Mouse (Mus musculus): ENCODE measurements around the gene Cpa1. TPM values are rescaled to one million over a fixed set of nuclear protein-coding genes. Genes with fewer than 3 reads are reported as not detected.

Cpa1 gene
- polyA plus RNA-seq, 1 experiment from 2014 or later, result 0.61 TPM

DNA sequence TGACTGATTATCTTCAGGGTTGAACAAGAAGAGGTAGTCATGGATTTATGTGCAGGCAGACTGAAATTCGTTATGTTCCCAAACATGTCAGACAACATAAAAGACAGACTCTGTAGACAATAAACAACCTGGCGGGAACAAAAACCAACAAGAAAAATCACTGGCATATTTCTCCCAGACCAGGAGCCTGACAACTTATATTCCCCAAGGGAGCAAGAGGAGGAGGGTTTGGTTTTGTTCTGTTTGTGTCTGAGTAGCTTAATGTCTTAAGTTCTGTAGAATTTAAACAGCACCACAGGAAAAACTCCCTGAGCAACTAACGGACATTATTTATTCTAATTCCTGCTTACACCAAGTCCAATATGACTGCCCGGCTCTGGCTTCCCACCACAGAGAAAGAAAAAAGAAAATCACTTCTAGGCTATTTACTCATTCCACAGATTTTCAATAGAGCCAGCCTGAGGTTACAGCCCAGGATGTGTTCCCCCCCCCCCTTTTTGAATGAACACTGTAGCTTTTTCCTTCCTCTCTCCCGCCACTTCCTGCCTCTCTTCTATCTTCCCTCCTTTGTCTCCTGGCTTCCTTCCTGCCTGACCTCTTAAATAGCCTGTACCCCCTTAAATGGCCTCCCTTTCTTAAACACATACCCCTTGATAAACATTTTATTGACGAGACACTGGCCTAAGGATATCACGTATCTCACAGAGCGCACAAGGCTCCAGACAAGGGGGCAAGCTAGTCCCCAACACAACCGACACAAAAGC lies 13.6 kb downstream of the Cpa1 start:
- H3K4me1 ChIP-seq (ENCODE audit: control insufficient read depth, insufficient read depth, low read length), result peaks cover 25% of the 10 kb centered on the region
- no peaks in the 10 kb centered on the region for H3K27me3 ChIP-seq (ENCODE audit: control insufficient read depth, insufficient read depth, low read length)
- no peak overlapping the region for H3K4me3 ChIP-seq (replicated peaks; ENCODE audit: low read depth, low read length)
- no peak overlapping the region for H3K9ac ChIP-seq (replicated peaks; ENCODE audit: low read length)
- WGBS, result 68% methylated on average over 9 of the region's 9 CpGs
- no peak for ATAC-seq (ENCODE audit: low FRiP score, low TSS enrichment)
- H3K4me2 ChIP-seq (ENCODE audit: low read length), result no peak overlapping the region
- no peaks in the 10 kb centered on the region for H3K36me3 ChIP-seq (ENCODE audit: control insufficient read depth, insufficient read depth, low read length)
- peak overlapping the region; percentile 68 for H3K27ac ChIP-seq (replicated peaks; ENCODE audit: low read depth, low read length)
- no peak for DNase-seq
- no peaks in the 10 kb centered on the region for H3K9me3 ChIP-seq (ENCODE audit: control insufficient read depth, low read length)

GRCm38 (mm10) chr6:30653518-30653917 lies 14.5 kb downstream of the Cpa1 start:
- H3K4me3 ChIP-seq (replicated peaks; ENCODE audit: low read depth, low read length), result no peak overlapping the region
- no peak overlapping the region for H3K4me2 ChIP-seq (ENCODE audit: low read length)
- DNase-seq (no peak), ATAC-seq (ENCODE audit: low FRiP score, low TSS enrichment) (no peak)
- WGBS, result 85% methylated on average over 6 of the region's 6 CpGs
- no peaks in the 10 kb centered on the region for H3K9me3 ChIP-seq (ENCODE audit: control insufficient read depth, low read length)
- peaks cover 25% of the 10 kb centered on the region for H3K4me1 ChIP-seq (ENCODE audit: control insufficient read depth, insufficient read depth, low read length)
- no peaks in the 10 kb centered on the region for H3K27me3 ChIP-seq (ENCODE audit: control insufficient read depth, insufficient read depth, low read length)
- no peaks in the 10 kb centered on the region for H3K36me3 ChIP-seq (ENCODE audit: control insufficient read depth, insufficient read depth, low read length)
- no peak overlapping the region for H3K9ac ChIP-seq (replicated peaks; ENCODE audit: low read length)
- H3K27ac ChIP-seq (replicated peaks; ENCODE audit: low read depth, low read length), result peak overlapping the region; percentile 79

- Histone ChIP-seq H3K4me2 (ENCODE audit: low read length) (no peak overlapping the region), H3K4me3 (replicated peaks; ENCODE audit: low read depth, low read length) (no peak overlapping the region), H3K27me3 (ENCODE audit: control insufficient read depth, insufficient read depth, low read length) (no peaks in the 10 kb centered on the region), H3K4me1 (ENCODE audit: control insufficient read depth, insufficient read depth, low read length) (peaks cover 25% of the 10 kb centered on the region), H3K9me3 (ENCODE audit: control insufficient read depth, low read length) (no peaks in the 10 kb centered on the region), H3K9ac (replicated peaks; ENCODE audit: low read length) (peak overlapping the region; percentile 4; the same call in 1 of the 2 replicates), H3K36me3 (ENCODE audit: control insufficient read depth, insufficient read depth, low read length) (no peaks in the 10 kb centered on the region), H3K27ac (replicated peaks; ENCODE audit: low read depth, low read length) (peak overlapping the region; percentile 79)
- 8% methylated on average over 6 of the region's 6 CpGs for WGBS
- ATAC-seq (ENCODE audit: low FRiP score, low TSS enrichment) (peak; percentile 57; the same call in 1 of the 2 replicates), DNase-seq (peak; percentile 75)
Measured at GRCm38 (mm10) chr6:30654402-30654859, 15.4 kb downstream of the Cpa1 start.

DNA sequence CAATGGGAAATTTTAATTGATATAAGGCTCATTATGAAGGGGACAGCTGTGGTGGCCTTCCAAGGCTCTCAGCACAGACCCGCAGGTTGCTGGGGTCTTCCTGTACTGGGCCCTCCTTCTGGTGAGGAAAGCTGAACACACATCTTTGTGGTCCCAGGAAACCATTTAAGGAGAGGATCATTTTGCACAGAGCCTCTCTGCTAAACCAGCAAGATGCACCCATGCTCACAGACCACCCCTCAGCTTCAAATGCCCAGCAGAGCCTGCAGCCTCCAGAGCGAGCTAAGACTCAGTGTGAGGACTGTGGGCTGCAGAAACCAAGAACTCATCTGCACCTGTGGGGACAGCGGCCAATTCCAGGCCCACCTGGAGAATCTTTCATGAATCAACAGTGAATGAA lies 15.9 kb downstream of the Cpa1 start:
- H3K4me1 ChIP-seq (ENCODE audit: control insufficient read depth, insufficient read depth, low read length), result peaks cover 25% of the 10 kb centered on the region
- no peaks in the 10 kb centered on the region for H3K9me3 ChIP-seq (ENCODE audit: control insufficient read depth, low read length)
- ATAC-seq (ENCODE audit: low FRiP score, low TSS enrichment) (no peak), DNase-seq (no peak)
- H3K9ac ChIP-seq (replicated peaks; ENCODE audit: low read length), result peak overlapping the region; percentile 4; the same call in 1 of the 2 replicates
- H3K27me3 ChIP-seq (ENCODE audit: control insufficient read depth, insufficient read depth, low read length), result no peaks in the 10 kb centered on the region
- H3K4me2 ChIP-seq (ENCODE audit: low read length), result no peak overlapping the region
- 68% methylated on average over 3 of the region's 3 CpGs for WGBS
- H3K27ac ChIP-seq (replicated peaks; ENCODE audit: low read depth, low read length), result peak overlapping the region; percentile 79
- no peaks in the 10 kb centered on the region for H3K36me3 ChIP-seq (ENCODE audit: control insufficient read depth, insufficient read depth, low read length)
- H3K4me3 ChIP-seq (replicated peaks; ENCODE audit: low read depth, low read length), result no peak overlapping the region

GRCm38 (mm10) chr6:30657279-30657678 lies 18.3 kb downstream of the Cpa1 start:
- Histone ChIP-seq H3K9ac (replicated peaks; ENCODE audit: low read length) (no peak overlapping the region), H3K9me3 (ENCODE audit: control insufficient read depth, low read length) (no peaks in the 10 kb centered on the region), H3K36me3 (ENCODE audit: control insufficient read depth, insufficient read depth, low read length) (no peaks in the 10 kb centered on the region), H3K4me3 (replicated peaks; ENCODE audit: low read depth, low read length) (no peak overlapping the region), H3K4me1 (ENCODE audit: control insufficient read depth, insufficient read depth, low read length) (peaks cover 28% of the 10 kb centered on the region), H3K27me3 (ENCODE audit: control insufficient read depth, insufficient read depth, low read length) (no peaks in the 10 kb centered on the region), H3K27ac (replicated peaks; ENCODE audit: low read depth, low read length) (no peak overlapping the region), H3K4me2 (ENCODE audit: low read length) (no peak overlapping the region)
- ATAC-seq (ENCODE audit: low FRiP score, low TSS enrichment) (no peak), DNase-seq (no peak)
- 95% methylated on average over 12 of the region's 12 CpGs for WGBS

- no peak for DNase-seq
- no peak overlapping the region for H3K4me3 ChIP-seq (replicated peaks; ENCODE audit: low read depth, low read length)
- ATAC-seq (ENCODE audit: low FRiP score, low TSS enrichment), result no peak
- H3K27me3 ChIP-seq (ENCODE audit: control insufficient read depth, insufficient read depth, low read length), result no peaks in the 10 kb centered on the region
- H3K9me3 ChIP-seq (ENCODE audit: control insufficient read depth, low read length), result no peaks in the 10 kb centered on the region
- 79% methylated on average over 9 of the region's 9 CpGs for WGBS
- H3K9ac ChIP-seq (replicated peaks; ENCODE audit: low read length), result no peak overlapping the region
- H3K27ac ChIP-seq (replicated peaks; ENCODE audit: low read depth, low read length), result no peak overlapping the region
- H3K4me1 ChIP-seq (ENCODE audit: control insufficient read depth, insufficient read depth, low read length), result peaks cover 26% of the 10 kb centered on the region
- no peaks in the 10 kb centered on the region for H3K36me3 ChIP-seq (ENCODE audit: control insufficient read depth, insufficient read depth, low read length)
- no peak overlapping the region for H3K4me2 ChIP-seq (ENCODE audit: low read length)
Measured at GRCm38 (mm10) chr6:30658619-30659018, 19.6 kb downstream of the Cpa1 start.

- WGBS, result 29% methylated on average over 6 of the region's 6 CpGs
- DNase-seq (no peak), ATAC-seq (ENCODE audit: low FRiP score, low TSS enrichment) (no peak)
- Histone ChIP-seq H3K27ac (replicated peaks; ENCODE audit: low read depth, low read length) (peak overlapping the region; percentile 37), H3K27me3 (ENCODE audit: control insufficient read depth, insufficient read depth, low read length) (no peaks in the 10 kb centered on the region), H3K4me1 (ENCODE audit: control insufficient read depth, insufficient read depth, low read length) (peaks cover 16% of the 10 kb centered on the region), H3K4me3 (replicated peaks; ENCODE audit: low read depth, low read length) (no peak overlapping the region), H3K4me2 (ENCODE audit: low read length) (no peak overlapping the region), H3K9ac (replicated peaks; ENCODE audit: low read length) (no peak overlapping the region), H3K9me3 (ENCODE audit: control insufficient read depth, low read length) (no peaks in the 10 kb centered on the region), H3K36me3 (ENCODE audit: control insufficient read depth, insufficient read depth, low read length) (no peaks in the 10 kb centered on the region)
Measured at GRCm38 (mm10) chr6:30664776-30665175, 25.8 kb downstream of the Cpa1 start.

DNA sequence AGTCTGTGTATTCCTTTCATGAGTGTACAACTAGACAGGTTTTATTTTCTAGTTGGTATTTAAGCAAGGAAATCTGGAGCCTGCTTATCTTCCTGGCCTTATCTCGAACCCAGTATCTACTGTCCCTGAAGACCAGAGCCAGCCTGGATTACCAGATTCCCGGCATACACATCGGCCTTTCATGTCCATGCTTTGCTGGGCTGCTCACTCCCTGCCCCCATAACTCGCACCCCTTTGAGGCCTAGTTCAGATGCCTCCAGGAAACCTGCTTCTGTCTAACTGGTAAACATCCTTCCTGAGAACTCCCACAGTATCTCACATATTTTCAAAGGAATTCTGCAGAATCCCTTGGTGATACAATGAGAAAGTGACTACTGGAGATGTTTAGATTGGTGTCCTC lies 26.3 kb downstream of the Cpa1 start:
- no peak overlapping the region for H3K9ac ChIP-seq (replicated peaks; ENCODE audit: low read length)
- H3K9me3 ChIP-seq (ENCODE audit: control insufficient read depth, low read length), result no peaks in the 10 kb centered on the region
- H3K4me2 ChIP-seq (ENCODE audit: low read length), result no peak overlapping the region
- 52% methylated on average over 4 of the region's 4 CpGs for WGBS
- H3K27ac ChIP-seq (replicated peaks; ENCODE audit: low read depth, low read length), result no peak overlapping the region; the same call in 1 of the 2 replicates
- DNase-seq, result no peak
- H3K27me3 ChIP-seq (ENCODE audit: control insufficient read depth, insufficient read depth, low read length), result no peaks in the 10 kb centered on the region
- no peaks in the 10 kb centered on the region for H3K36me3 ChIP-seq (ENCODE audit: control insufficient read depth, insufficient read depth, low read length)
- H3K4me1 ChIP-seq (ENCODE audit: control insufficient read depth, insufficient read depth, low read length), result peaks cover 16% of the 10 kb centered on the region
- no peak for ATAC-seq (ENCODE audit: low FRiP score, low TSS enrichment)
- H3K4me3 ChIP-seq (replicated peaks; ENCODE audit: low read depth, low read length), result no peak overlapping the region

DNA sequence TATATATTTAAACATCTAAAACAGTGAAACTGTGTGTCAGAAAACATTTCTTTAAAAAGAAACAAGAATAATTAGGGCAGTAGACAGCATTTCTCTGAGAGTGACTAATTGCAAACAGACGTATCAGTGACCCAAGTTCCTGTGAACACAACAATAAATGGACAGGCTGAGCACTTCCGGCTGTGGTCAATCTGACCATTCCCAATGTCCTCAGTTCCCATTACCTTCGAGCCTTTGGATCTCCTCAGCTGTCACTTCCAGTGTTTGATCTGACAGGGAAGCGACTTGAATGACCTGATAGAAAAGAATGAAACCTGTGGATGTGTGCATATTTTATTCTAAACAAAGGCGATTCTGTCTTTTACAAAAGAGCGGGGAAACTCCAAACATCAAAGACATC lies 27.0 kb downstream of the Cpa1 start:
- ATAC-seq (ENCODE audit: low FRiP score, low TSS enrichment), result no peak
- Histone ChIP-seq H3K27me3 (ENCODE audit: control insufficient read depth, insufficient read depth, low read length) (no peaks in the 10 kb centered on the region), H3K9ac (replicated peaks; ENCODE audit: low read length) (no peak overlapping the region), H3K4me2 (ENCODE audit: low read length) (no peak overlapping the region), H3K27ac (replicated peaks; ENCODE audit: low read depth, low read length) (no peak overlapping the region), H3K9me3 (ENCODE audit: control insufficient read depth, low read length) (no peaks in the 10 kb centered on the region), H3K4me1 (ENCODE audit: control insufficient read depth, insufficient read depth, low read length) (peaks cover 16% of the 10 kb centered on the region), H3K4me3 (replicated peaks; ENCODE audit: low read depth, low read length) (no peak overlapping the region), H3K36me3 (ENCODE audit: control insufficient read depth, insufficient read depth, low read length) (no peaks in the 10 kb centered on the region)
- DNase-seq, result no peak
- WGBS, result 25% methylated on average over 6 of the region's 6 CpGs

All from midbrain, embryonic 14.5 days (tissue).